Mouse (Mus musculus) intestine, postnatal 0 days (tissue): ENCODE measurements at regions not wholly inside any gene's neighbourhood (a gene's known extent, or its start where the extent isn't known, plus 50 kb on each side); places are given as distances from the start of the nearest gene placed in this dataset.

Source experiments
- ATAC-seq: fragments of 200-750 bp; cut with Nextera tagmentation; 2 replicates; pipeline ENCODE4 v1.8.0; 2017; ENCODE audit warnings: mild to moderate bottlenecking, moderate TSS enrichment, moderate library complexity
- H3K27ac ChIP-seq: fragments of 300-500 bp; sonication (generic); 2 replicates; pipeline ENCODE4 v1.5.1; 2014; ENCODE audit warnings: mild to moderate bottlenecking, low read depth, low read length, moderate library complexity
- H3K27me3 ChIP-seq: fragments of 300-500 bp; sonication (generic); replicated peaks from 2 replicates; pipeline ENCODE4 v1.6.1; 2014; ENCODE audit warnings: low read length, mixed read lengths; ENCODE audit not compliant: control insufficient read depth, insufficient read depth
- H3K36me3 ChIP-seq: fragments of 300-500 bp; sonication (generic); 2 replicates; pipeline ENCODE4 v1.6.1; 2014; ENCODE audit warnings: mild to moderate bottlenecking, moderate library complexity; ENCODE audit not compliant: control insufficient read depth, insufficient read depth
- H3K4me1 ChIP-seq: fragments of 300-500 bp; sonication (generic); replicated peaks from 2 replicates; pipeline ENCODE4 v1.6.1; 2014; ENCODE audit warnings: antibody characterized with exemption, low read length, mixed read lengths; ENCODE audit not compliant: control insufficient read depth, insufficient read depth
- H3K4me2 ChIP-seq: fragments of 300-500 bp; sonication (generic); replicated peaks from 2 replicates; pipeline ENCODE4 v1.6.1; 2014; ENCODE audit warnings: low read depth, mild to moderate bottlenecking, moderate library complexity
- H3K4me3 ChIP-seq: fragments of 300-500 bp; sonication (generic); 2 replicates; pipeline ENCODE4 v1.5.1; 2014; ENCODE audit warnings: low read depth, low read length
- H3K9ac ChIP-seq: fragments of 300-500 bp; sonication (generic); 2 replicates; pipeline ENCODE4 v1.6.1; 2014; ENCODE audit warnings: mild to moderate bottlenecking, low read depth, low read length
- H3K9me3 ChIP-seq: fragments of 300-500 bp; sonication (generic); 2 replicates; pipeline ENCODE4 v1.6.1; 2016; ENCODE audit warnings: mixed run types; ENCODE audit not compliant: control insufficient read depth
- CTCF ChIP-seq: sonication (generic); IDR thresholded peaks from 2 replicates; pipeline ENCODE4 v1.5.1; 2016; ENCODE audit warnings: low read depth, mild to moderate bottlenecking, control low read depth, antibody characterized with exemption, moderate library complexity
- WGBS: fragments of 180-500 bp; shearing (Covaris S2); extraction: QIAGEN DNeasy Blood & Tissue Kit; methylation state at CpG from one replicate; pipeline ENCODE4 v1.1.7; 2014; 5-methylcytosine and 5-hydroxymethylcytosine counted together

DNA sequence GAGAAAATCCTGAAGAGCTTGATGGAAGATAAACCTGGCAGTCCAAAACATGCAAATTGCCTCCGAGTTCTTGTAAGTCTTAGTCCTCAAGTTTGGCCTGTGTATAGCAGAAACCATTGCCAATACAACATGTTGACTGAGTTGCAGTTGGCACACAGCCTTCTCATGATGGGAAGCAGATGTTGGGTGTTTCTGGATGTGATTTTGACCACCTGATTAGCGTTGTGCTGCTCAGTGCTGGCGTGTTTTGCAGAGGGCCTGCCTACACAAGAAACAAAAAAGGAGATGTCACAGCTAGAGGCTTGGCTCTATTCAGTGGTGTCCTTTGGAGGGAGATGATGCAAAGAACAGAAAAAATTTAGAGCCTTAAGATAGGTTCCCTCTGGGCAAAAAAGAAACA, 1922.6 kb downstream of the 9330182O14Rik start:
- no peak overlapping the region for H3K4me3 ChIP-seq
- WGBS: 63% methylated on average over 3 of the region's 3 CpGs
- TF ChIP-seq CTCF: no peak

DNA sequence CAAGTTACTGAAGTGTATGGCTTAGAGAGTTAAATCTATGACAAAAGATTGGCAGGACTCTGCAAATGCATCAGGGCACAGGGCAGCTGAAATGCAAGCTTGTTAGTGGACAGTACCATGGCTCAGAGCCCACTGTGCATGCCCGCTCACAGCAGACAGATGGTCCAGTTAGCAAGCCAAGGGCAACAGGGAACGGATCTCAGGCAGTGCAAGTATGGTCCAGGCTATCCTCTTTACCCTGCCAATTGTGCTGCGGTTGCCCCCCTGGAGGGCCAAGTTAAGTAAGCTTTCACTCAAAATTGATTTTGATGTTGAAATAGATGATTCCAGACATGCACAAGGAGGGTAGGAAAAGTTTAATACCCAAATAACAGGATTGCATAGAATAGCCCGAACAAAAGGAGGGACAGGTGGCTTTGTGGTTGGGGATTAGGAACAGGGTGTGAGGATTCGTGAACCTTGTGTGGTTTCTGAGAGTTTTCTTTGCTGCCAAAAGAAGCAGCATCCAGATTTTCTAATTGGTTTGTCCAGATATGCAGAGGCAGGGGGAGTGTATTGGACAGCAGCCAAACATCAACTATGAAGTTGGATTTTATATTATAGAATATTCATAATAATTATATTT, 1934.2 kb downstream of the 9330182O14Rik start:
- no peaks in the 10 kb centered on the region for H3K9me3 ChIP-seq
- no peaks in the 10 kb centered on the region for H3K27me3 ChIP-seq
- no peak overlapping the region for H3K9ac ChIP-seq
- no peak for TF ChIP-seq CTCF
- no peak overlapping the region for H3K27ac ChIP-seq
- 81% methylated on average over 5 of the region's 5 CpGs for WGBS
- H3K4me3 ChIP-seq: no peak overlapping the region
- H3K36me3 ChIP-seq: no peaks in the 10 kb centered on the region
- H3K4me1 ChIP-seq: no peaks in the 10 kb centered on the region
- no peak for ATAC-seq
- no peak overlapping the region for H3K4me2 ChIP-seq

More for the DNA sequence above, 1922.6 kb downstream of the 9330182O14Rik start:
- no peak for ATAC-seq
- H3K36me3 ChIP-seq: no peaks in the 10 kb centered on the region
- no peaks in the 10 kb centered on the region for H3K27me3 ChIP-seq
- H3K4me1 ChIP-seq: no peaks in the 10 kb centered on the region
- H3K27ac ChIP-seq: no peak overlapping the region
- no peak overlapping the region for H3K4me2 ChIP-seq
- H3K9ac ChIP-seq: no peak overlapping the region
- no peaks in the 10 kb centered on the region for H3K9me3 ChIP-seq

DNA sequence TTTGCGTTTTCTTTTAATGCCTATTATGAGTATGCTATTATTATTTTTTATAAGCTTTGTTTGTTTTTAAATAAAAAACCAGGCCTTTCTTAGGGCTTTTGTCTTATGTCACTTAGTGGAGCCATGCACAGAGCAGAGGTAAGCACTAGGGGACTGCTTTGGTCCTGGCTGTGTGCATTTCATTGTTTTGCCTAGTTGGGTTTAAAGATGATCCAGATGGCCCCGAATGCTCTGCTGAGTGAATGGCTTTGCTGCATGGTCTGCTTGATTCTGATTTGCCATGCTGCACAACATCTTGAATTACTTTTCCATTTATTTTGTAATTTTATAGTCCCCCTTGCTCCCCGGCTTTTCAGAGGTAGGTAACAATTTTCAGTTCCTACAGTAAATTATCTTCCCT, 1934.9 kb downstream of the 9330182O14Rik start:
- no peak for ATAC-seq
- Histone ChIP-seq H3K4me2 (no peak overlapping the region), H3K36me3 (no peaks in the 10 kb centered on the region), H3K27me3 (no peaks in the 10 kb centered on the region), H3K4me1 (no peaks in the 10 kb centered on the region), H3K4me3 (no peak overlapping the region), H3K27ac (no peak overlapping the region), H3K9me3 (no peaks in the 10 kb centered on the region), H3K9ac (no peak overlapping the region)
- TF ChIP-seq CTCF: no peak
- 86% methylated on average over 3 of the region's 3 CpGs for WGBS

DNA sequence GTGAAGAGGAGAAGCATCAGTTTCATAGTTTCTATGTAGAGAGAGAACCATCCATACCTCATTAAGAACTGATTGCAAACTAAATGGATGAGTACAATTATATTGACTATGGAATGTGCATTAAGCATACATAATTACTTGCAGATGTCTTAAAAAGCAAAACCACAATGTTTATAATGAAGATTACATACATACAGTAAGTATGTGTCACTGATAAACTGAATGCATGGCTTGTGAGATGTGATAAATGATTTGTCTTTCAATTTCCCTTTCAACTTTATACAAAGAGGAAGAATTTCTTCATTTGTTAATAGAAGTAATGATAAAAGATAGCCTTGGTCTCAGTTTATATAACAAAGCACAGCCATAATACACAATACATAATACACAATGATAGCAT, 1939.3 kb downstream of the 9330182O14Rik start:
- Histone ChIP-seq H3K27me3 (no peaks in the 10 kb centered on the region), H3K4me3 (no peak overlapping the region), H3K27ac (no peak overlapping the region), H3K4me1 (no peaks in the 10 kb centered on the region), H3K36me3 (no peaks in the 10 kb centered on the region), H3K9me3 (no peaks in the 10 kb centered on the region), H3K9ac (no peak overlapping the region), H3K4me2 (no peak overlapping the region)
- TF ChIP-seq CTCF: no peak
- no peak for ATAC-seq

- Histone ChIP-seq H3K27me3 (no peaks in the 10 kb centered on the region), H3K4me1 (no peaks in the 10 kb centered on the region), H3K9me3 (no peaks in the 10 kb centered on the region), H3K27ac (no peak overlapping the region), H3K36me3 (no peaks in the 10 kb centered on the region), H3K4me2 (no peak overlapping the region), H3K4me3 (no peak overlapping the region), H3K9ac (no peak overlapping the region)
- ATAC-seq: no peak
- WGBS: 87% methylated on average over 2 of the region's 2 CpGs
- TF ChIP-seq CTCF: no peak
These were observed 1948.3 kb downstream of the 9330182O14Rik start for GRCm38 (mm10) chr15:42082436-42082835.

- no peak for TF ChIP-seq CTCF
- 57% methylated on average over 2 of the region's 2 CpGs for WGBS
- H3K27me3 ChIP-seq: no peaks in the 10 kb centered on the region
- no peaks in the 10 kb centered on the region for H3K36me3 ChIP-seq
- no peaks in the 10 kb centered on the region for H3K9me3 ChIP-seq
- no peak overlapping the region for H3K9ac ChIP-seq
- H3K4me1 ChIP-seq: no peaks in the 10 kb centered on the region
- ATAC-seq: no peak
- H3K27ac ChIP-seq: no peak overlapping the region
- H3K4me3 ChIP-seq: no peak overlapping the region
- no peak overlapping the region for H3K4me2 ChIP-seq
These were observed 1966.6 kb downstream of the 9330182O14Rik start for GRCm38 (mm10) chr15:42100730-42101129.

DNA sequence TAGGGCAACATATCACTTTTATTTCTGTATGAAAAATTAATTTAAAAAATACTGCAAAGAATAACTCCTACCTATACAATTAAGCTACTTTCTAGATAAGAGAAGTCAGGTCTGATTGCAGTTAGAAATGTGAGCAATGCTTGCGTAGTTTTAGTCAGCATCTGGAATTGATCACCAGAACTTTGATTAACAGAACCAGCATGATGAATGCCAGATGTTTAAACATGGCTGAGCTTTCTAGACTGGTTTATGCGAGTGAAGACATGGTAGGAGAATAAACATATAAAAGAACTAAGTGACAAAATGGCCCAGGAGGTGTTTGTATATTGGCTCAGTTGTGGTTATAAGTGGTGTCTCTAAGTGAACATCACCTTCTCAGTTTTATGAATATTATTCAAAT, 1970.7 kb downstream of the 9330182O14Rik start:
- Histone ChIP-seq H3K9me3 (no peaks in the 10 kb centered on the region), H3K36me3 (no peaks in the 10 kb centered on the region), H3K4me2 (no peak overlapping the region), H3K9ac (no peak overlapping the region), H3K27me3 (no peaks in the 10 kb centered on the region), H3K27ac (no peak overlapping the region), H3K4me3 (no peak overlapping the region), H3K4me1 (no peaks in the 10 kb centered on the region)
- no peak for ATAC-seq
- WGBS: 73% methylated on average over 2 of the region's 2 CpGs
- no peak for TF ChIP-seq CTCF
